Mouse (Mus musculus) ES-Bruce4 (cell line): ENCODE data around the gene Ispd.

Experiments used
- CTCF ChIP-seq: IDR thresholded peaks from one replicate; pipeline ENCODE4 v1.8.1; 2011; ENCODE audit warnings: low read depth, low read length
- EP300 ChIP-seq: IDR thresholded peaks from 2 replicates; pipeline ENCODE4 v1.6.1; 2011; ENCODE audit warnings: low read depth, low read length; ENCODE audit not compliant: insufficient read depth
- POLR2A ChIP-seq: IDR thresholded peaks from one replicate; pipeline ENCODE4 v1.8.1; 2011; ENCODE audit warnings: low read length; ENCODE audit not compliant: insufficient read depth

- TF ChIP-seq POLR2A (no peak), EP300 (no peak), CTCF (no peak)
Observed at GRCm38 (mm10) chr12:36670915-36671579, 289.8 kb downstream of the Ispd start.
